Mouse (Mus musculus) MN1 (cell line): ENCODE results near the gene Rims1.
A peak's percentile ranks its signal among the peaks of the same experiment; 100 is the strongest.

ENCODE experiments used
- DNase-seq: peaks from one replicate; pipeline ENCODE4 v3.0.0-alpha.2; 2016; ENCODE audit warnings: low spot score

Rims1 gene

GRCm38 (mm10) chr1:22694514-22694913 lies 111.3 kb downstream of the Rims1 start:
- no peak for DNase-seq

- DNase-seq = no peak
These were observed 122.3 kb downstream of the Rims1 start for GRCm38 (mm10) chr1:22683455-22683854.

DNA sequence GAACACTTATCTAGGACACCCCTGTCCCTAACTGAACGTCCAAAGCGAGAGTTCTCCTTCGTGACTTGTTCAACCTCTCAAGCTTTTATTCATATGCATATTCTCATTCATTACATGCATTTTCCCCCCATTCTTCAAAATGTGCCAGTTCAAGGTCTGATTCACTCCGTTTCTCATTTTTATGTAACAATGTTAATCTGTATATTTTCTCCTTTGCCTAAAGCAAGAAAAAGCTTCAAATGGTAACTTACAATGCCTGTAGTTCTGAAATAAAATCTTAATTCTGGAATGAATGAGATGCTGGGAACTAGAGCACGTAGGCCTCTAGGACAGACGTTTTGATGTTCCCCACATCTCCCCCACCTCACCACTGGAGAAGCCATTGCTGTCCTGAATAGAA lies 141.6 kb downstream of the Rims1 start:
- DNase-seq = no peak

DNA sequence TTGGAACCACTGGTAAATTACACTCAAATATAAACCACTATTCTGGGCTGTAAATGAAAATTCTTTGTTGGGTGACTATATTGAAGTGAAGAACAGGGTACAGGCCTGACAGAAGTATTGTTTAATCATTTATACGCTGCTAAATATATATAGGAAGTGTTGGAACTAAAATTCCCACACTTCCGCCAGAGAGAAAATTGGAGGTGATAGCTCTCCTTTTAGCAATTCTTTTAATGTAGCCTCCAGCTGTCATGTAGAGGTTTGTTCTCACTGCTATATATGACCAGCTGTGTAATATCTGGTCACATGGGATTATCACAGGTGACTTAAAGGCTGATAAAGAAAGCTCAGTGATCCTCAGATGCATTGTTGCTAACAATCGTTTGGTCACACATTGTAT lies 144.0 kb downstream of the Rims1 start:
- DNase-seq = no peak

DNA sequence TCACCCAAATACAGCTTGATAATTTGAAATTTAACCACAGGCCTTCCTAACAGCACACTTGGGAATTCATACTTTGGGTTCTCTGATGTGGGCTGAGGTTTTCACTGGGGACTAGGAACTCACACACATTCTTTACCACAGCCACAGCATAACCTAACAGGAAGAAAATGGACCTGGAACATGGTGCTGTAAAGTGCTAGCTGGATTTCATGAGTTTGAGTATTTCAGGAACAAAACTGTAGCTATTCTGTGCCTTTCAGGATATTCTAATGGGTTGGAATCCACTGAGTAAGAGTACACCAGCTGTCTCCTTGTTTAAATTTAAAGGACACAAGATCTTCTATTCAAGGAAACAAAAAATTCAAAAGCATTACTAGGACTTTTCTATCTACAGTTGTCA lies 149.8 kb downstream of the Rims1 start:
- DNase-seq = no peak

DNA sequence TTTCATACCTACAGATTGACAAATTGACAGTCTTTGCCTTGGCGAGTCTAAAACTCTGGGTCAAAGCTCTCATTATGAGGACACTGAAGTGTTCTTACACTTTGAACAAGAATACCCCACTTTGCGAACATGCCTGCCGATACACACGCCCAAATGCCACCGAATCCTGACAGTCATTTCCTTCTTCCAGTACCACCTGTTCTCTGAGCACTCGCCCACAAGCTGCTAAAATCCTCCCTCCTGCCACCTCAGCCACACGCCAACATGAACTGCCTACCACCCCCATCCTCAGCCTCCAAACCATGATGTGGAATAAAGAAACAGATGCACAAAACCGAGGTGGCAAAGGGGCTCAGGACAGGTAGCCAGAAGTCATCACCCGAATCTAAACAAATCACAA lies 150.9 kb downstream of the Rims1 start:
- DNase-seq = no peak

GRCm38 (mm10) chr1:22650588-22650987 lies 155.2 kb downstream of the Rims1 start:
- no peak for DNase-seq

GRCm38 (mm10) chr1:22649432-22649831 lies 156.4 kb downstream of the Rims1 start:
- DNase-seq = no peak

DNA sequence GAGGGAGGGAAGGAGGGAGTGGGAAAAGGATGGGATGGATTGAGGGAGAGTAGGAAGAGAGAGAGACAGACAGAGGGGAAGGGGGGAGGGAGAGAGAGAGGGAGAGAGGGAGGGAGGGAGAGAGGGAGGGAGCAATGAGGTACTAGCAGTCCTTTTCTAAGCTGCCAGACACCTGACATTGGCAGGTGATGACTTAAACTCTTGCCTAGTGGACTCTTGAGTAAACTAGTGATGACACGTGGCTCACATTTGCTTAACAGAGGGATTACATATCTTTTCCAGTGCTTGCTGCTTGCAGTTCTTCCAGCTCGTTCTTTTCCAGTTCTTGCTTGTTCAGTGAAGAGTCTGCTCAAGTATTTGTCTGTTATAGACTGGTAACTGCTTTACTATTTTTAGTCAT lies 160.5 kb downstream of the Rims1 start:
- no peak for DNase-seq

GRCm38 (mm10) chr1:22640568-22640967 lies 165.2 kb downstream of the Rims1 start:
- no peak for DNase-seq

- no peak for DNase-seq
These were observed 166.1 kb downstream of the Rims1 start for GRCm38 (mm10) chr1:22639702-22640101.

- DNase-seq = no peak
These were observed 171.9 kb downstream of the Rims1 start for GRCm38 (mm10) chr1:22633871-22634270.

GRCm38 (mm10) chr1:22632551-22632950 lies 173.2 kb downstream of the Rims1 start:
- no peak for DNase-seq

DNA sequence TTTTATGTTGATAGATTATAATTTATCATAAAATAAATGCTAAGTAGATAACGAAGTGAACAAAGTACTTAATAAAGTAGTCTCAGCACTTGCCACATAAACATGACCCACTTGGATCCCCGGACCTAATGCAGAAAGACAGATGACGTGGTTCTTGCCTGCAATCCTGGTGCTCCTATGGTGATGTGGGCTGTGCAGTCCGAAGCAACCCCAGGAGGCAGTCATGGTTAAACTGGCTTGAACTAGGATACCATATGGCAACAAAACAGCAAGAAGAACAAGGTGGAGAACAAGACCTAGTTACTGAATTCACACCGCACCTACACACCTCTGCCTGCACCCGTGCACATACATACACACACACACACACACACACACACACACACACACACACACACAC lies 173.8 kb downstream of the Rims1 start:
- DNase-seq = no peak

DNA sequence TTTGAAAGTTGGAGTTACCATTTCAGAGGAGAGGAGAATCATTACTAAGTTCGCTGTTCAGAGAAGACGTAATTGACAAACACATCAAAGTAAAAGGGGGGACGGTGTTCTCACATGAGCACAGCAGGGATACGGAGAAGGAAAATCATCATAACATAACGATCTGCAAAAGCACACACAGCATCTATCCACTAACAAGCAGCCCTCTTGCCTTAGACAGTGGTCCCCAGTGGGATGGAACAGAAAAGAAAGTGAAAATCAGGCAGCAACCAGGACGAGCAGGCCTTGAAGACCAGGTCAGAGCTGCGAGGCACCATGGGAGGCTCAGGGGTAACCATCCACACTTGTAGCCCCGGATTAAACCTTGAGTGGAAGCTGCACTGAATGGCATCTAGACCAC lies 176.8 kb downstream of the Rims1 start:
- DNase-seq = no peak

GRCm38 (mm10) chr1:22627013-22627412 lies 178.8 kb downstream of the Rims1 start:
- DNase-seq = peak; percentile 8

DNA sequence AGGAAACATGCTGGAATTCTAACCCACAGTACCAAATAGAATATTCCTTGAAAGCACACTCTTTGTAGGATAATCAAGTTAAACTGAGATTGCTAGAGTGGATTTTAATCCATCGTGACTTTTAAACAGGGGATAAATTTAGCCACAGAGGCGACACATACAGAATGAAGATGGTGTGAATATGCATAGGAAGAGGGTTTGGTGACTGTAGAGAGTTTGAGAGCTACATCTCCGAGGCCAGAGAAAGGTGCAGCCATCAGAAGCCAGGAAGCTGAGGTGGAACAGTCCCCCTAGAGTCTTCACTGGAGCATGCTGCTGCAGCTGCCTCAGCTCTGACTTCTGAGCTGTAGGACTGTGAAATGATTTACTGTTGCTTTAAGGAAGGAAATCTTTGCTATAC lies 179.5 kb downstream of the Rims1 start:
- DNase-seq = no peak

GRCm38 (mm10) chr1:22620827-22621226 lies 185.0 kb downstream of the Rims1 start:
- DNase-seq = no peak

- DNase-seq = no peak
These were observed 190.2 kb downstream of the Rims1 start for GRCm38 (mm10) chr1:22615601-22616000.

GRCm38 (mm10) chr1:22613609-22614008 lies 192.2 kb downstream of the Rims1 start:
- no peak for DNase-seq

GRCm38 (mm10) chr1:22604329-22605044 lies 201.3 kb downstream of the Rims1 start:
- DNase-seq = peak; percentile 19

DNA sequence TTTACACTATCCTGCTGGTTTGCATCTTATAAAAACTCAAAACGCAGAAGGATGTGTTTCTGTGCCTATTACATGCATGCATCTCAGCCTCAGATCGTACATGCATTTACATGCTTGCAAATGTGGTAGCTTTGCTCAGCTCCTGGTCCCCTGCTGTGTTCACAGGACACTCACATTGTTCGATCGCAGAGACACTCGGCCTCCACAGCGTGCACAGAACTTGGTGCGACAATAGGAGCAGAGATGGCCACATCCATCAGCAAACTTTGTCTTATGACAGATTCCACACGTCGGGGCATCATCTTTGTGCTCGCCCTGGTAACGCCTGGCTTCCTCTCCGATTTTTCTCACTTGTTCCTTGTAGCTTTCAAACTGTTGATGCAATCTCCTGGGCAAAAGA lies 209.6 kb downstream of the Rims1 start:
- no peak for DNase-seq

DNA sequence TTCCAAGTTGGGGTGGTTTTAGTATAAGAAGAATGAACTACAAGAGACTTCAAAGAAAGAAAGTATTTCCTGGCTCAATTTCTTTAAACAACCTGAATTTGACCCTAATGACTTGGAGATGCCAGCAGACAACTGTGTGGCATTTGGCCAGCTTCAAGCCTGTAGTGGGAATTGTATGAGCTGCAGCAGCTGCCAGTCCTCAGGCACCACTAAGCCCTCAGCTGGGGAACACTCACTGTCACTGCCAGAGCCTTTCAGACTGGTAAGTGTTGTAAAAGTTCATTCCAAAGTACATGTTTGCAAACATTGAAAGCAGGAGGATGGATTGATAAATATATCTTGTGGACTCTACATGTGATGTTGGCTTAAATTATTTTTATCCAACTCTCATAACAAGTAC lies 211.0 kb downstream of the Rims1 start:
- no peak for DNase-seq

- no peak for DNase-seq
These were observed 217.9 kb downstream of the Rims1 start for GRCm38 (mm10) chr1:22587859-22588383.
